Mouse (Mus musculus): ENCODE data around the gene Kcnj3.
"Not testable (repeated sequence)": the region's sequence is repeated elsewhere in the genome, so short reads cannot be mapped to it uniquely, and the experiment has no call there.

The Kcnj3 gene

GRCm38 (mm10) chr2:55435721-55436260 lies at the start of gene Kcnj3:
Gene Kcnj3 (plus strand): TSS chr2:55435970.
- no peak for DNase-seq (ENCODE audit: low read depth, low spot score)

DNA sequence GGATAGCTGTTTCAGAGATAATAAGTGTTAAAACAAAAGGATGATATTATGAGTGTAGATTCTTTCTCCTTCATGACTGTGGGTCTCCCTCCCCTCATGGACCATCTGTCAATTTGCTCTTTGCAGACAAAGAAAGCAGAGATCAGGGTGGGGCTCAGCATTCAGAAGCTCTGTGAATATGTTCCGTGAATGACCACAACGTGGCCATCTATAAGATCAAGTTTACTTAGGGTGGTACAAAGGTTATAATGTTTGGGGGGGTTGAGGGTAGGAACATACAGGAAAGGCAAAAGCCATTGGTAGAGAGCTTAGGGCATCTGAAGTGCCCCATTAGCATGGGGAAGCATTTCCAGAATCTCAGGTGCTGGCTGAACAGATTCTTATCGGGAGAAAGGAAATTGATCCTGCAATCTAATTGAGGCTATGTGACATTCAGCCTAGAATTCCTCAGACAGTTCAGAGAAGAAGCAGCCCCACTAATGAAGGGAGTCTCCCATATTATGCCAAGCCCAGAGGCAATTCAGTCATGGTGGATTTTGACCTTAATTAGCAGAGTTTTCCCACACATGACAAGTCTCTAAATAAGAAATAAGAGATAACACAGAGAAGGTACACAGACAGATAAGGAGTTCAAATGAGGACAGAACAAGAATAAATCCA lies 45.3 kb upstream of the Kcnj3 start:
- no peak for DNase-seq (ENCODE audit: low read depth, low spot score)

- DNase-seq (ENCODE audit: low read depth, low spot score), result no peak
Measured at GRCm38 (mm10) chr2:55405307-55405706, 30.5 kb upstream of the Kcnj3 start.

GRCm38 (mm10) chr2:55427633-55428032 lies 8.1 kb upstream of the Kcnj3 start:
- no peak for DNase-seq (ENCODE audit: low read depth, low spot score)

GRCm38 (mm10) chr2:55432104-55432503 lies 3.7 kb upstream of the Kcnj3 start:
- no peak for DNase-seq (ENCODE audit: low read depth, low spot score)

GRCm38 (mm10) chr2:55436261-55437006 lies 664 bp downstream of the Kcnj3 start:
- no peak for DNase-seq (ENCODE audit: low read depth, low spot score)

DNA sequence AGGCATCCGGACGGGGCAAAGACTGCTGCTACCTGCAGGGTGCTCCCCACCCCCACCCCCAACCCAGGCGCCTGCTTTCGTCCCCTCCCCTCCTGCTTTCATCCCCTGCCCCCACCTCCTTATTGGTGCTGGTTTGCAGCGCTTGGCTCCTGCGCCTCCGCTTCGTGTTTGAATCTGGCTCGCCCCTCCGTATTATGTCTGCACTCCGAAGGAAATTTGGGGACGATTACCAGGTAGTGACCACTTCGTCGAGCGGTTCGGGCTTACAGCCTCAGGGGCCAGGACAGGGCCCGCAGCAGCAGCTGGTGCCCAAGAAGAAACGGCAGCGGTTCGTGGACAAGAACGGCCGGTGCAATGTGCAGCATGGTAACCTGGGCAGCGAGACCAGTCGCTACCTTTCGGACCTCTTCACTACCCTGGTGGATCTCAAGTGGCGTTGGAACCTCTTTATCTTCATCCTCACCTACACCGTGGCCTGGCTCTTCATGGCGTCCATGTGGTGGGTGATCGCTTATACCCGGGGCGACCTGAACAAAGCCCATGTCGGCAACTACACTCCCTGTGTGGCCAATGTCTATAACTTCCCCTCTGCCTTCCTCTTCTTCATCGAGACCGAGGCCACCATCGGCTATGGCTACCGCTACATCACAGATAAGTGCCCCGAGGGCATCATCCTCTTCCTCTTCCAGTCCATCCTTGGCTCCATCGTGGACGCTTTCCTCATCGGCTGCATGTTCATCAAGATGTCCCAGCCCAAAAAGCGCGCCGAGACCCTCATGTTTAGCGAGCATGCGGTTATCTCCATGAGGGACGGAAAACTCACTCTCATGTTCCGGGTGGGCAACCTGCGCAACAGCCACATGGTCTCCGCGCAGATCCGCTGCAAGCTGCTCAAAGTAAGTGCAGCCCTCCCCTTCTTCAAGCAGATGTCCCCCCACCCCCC lies 1.5 kb downstream of the Kcnj3 start:
- no peak for DNase-seq (ENCODE audit: low read depth, low spot score)

DNA sequence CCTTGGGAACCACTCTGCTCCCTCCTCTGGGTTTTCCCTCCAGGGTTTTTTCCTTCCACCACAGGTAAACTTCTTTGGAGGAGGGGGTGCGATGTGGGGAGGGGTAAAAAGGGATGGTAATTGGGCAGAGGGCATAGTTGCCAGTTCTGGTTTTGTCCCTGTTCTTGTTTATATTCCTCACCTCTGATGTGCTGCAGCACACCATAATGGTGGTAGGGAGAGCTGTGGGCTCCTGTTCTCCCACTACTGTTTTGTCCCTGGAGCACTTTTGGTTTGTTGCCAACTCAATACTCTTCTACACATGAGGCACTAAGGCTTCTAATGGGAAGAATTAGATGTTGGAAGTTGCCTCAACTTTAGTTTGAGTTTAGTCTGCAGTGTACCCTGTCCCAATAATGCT lies 2.2 kb downstream of the Kcnj3 start:
- DNase-seq (ENCODE audit: low read depth, low spot score), result no peak

- no peak for DNase-seq (ENCODE audit: low read depth, low spot score)
Measured at GRCm38 (mm10) chr2:55439211-55439610, 3.4 kb downstream of the Kcnj3 start.

GRCm38 (mm10) chr2:55442006-55442405 lies 6.2 kb downstream of the Kcnj3 start:
- no peak for DNase-seq (ENCODE audit: low read depth, low spot score)

DNA sequence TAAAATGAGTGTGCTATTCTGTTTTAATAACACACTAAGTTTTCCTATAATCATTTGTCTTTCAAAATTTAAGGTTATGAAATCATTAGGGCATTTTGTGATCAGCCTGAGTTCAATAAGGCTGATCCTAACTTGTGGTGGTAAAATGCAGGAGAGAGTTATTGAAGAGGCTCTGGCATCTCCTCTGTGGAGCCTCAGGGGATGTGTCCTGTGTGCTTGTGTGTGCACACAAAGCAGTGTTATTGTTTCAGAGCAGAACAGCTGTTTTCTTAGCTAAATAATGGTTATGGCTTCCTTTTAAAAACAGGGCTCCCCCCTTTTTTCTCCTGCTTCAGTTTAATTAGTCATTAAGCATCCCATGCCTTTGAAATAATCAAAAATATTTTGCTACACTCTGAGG lies 11.5 kb downstream of the Kcnj3 start:
- DNase-seq (ENCODE audit: low read depth, low spot score), result no peak

- no peak for DNase-seq (ENCODE audit: low read depth, low spot score)
Measured at GRCm38 (mm10) chr2:55450774-55451173, 15.0 kb downstream of the Kcnj3 start.

- no peak for DNase-seq (ENCODE audit: low read depth, low spot score)
Measured at GRCm38 (mm10) chr2:55459195-55459594, 23.4 kb downstream of the Kcnj3 start.

GRCm38 (mm10) chr2:55469141-55469540 lies 33.4 kb downstream of the Kcnj3 start:
- no peak for DNase-seq (ENCODE audit: low read depth, low spot score)

DNA sequence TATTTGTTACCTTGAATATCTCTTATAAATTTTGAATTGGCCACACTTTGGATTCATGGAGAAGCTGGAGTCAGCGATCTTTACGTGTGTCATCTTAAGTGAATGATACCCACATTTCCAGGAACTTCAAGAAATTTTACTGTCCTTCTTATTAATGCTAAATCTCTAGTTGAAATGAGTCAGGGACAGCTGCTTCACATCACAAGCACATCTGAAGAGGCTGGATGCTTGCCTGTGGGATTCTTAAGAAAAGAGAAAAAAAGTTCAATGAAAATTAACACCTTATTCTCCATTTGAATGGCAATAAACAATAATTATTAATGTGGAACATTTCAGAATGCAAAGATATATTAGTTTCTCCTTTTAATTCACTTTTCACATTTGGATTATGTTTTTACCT lies 34.2 kb downstream of the Kcnj3 start:
- DNase-seq (ENCODE audit: low read depth, low spot score), result no peak

DNA sequence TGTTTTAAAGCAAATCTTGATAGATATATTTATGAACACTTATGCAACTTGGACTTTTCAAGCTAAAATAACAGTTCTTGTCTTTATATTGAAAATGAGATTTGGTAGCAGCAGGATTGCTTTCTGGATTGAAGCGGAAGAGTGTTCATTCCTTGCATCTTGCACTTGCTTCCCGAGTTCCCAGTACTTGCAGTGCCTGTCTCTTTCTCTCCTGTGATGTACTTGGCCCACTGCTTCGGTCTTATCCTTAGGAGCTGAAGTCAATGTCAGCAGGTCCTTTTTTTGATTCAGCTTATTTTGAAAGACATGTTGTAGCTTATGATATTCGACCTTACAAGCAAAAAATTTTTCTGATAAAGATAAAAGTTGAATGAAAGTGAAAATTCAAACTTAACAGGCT lies 43.7 kb downstream of the Kcnj3 start:
- DNase-seq (ENCODE audit: low read depth, low spot score), result no peak

DNA sequence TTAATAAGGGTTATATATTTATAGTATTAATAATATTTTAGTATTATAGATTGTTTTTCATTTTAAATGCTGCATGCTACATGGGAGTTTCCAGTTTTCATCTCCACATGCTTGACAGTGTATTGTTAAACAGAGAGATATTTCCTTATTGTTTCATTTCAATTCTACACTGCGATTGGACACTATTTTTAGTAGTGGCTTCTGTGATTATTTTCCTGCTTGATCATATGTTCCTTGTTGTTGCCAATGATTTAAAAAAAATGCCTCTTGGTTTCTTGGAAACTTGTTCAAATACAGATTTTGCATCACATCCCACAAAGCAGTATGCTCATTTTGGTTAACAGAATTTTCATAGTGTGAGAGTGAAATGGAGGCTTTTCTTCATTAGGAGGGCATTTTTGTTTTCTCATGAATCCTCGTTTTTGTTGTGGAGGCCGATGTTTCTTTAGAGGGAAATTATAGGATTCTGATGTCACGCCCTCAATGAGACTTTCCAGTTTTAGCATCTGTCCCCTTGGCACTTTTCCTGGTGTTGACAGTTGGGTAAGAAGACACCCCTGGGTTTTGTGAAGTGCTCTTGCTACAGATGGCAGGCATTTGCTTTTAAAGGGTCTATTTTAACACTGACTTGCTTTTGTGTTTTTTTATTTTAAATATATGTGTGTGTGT lies 44.3 kb downstream of the Kcnj3 start:
- DNase-seq (ENCODE audit: low read depth, low spot score), result peak; percentile 13

- no peak for DNase-seq (ENCODE audit: low read depth, low spot score)
Measured at GRCm38 (mm10) chr2:55480602-55480965, 44.8 kb downstream of the Kcnj3 start.

DNA sequence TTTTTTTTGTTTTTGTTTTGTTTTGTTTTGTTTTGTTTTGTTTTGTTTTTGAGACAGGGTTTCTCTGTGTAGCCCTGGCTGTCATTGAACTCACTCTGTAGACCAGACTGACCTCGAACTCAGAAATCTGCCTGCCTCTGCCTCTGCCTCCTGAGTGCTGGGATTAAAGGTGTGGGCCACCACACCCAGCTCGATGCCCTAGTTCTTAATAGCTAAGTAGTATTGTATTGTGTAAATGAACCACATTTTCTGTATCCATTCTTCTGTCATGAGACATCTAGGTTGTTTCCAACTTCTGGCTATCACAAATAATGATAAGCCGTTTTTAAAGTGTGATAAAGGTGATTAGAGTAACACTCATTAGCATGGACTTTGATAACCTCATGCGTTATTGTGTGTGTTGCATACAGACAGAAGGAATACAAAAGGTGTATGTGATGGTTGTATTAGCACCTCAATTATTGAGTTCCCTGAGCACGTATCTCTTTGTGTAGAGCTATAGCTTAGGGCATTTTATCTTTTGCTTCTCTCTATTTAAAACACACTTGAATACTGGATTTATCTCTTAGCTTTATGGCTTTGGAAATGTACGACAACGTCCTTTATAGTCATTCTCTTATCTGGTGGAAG lies 49.8 kb downstream of the Kcnj3 start:
- DNase-seq (ENCODE audit: low read depth, low spot score), result not testable (repeated sequence)

GRCm38 (mm10) chr2:55503390-55504176 lies 67.8 kb downstream of the Kcnj3 start:
- no peak for DNase-seq (ENCODE audit: low read depth, low spot score)

All from retina, adult 2 months (tissue).